Mouse (Mus musculus) spleen, adult 2 months (tissue): Measurements from ENCODE around the gene Xrcc5. TPM values are rescaled to one million over a fixed set of nuclear protein-coding genes. Genes with fewer than 3 reads are reported as not detected.

Source experiments
- DNase-seq, 2 experiments: peaks; one replicate each; pipeline versions ENCODE4 v3.0.0 to v3.0.0-alpha.2; 2012 to 2021; ENCODE audit warnings: low spot score in 2 of 2, low read depth in 1 of 2
- H3K27ac ChIP-seq: fragments of 200-500 bp; 2 replicates; pipeline ENCODE4 v1.5.1; 2012; ENCODE audit warnings: low read length, inconsistent platforms; ENCODE audit not compliant: insufficient read depth
- H3K27me3 ChIP-seq: fragments of 200-500 bp; 2 replicates; pipeline ENCODE4 v1.6.1; 2012; ENCODE audit warnings: mild to moderate bottlenecking, moderate library complexity, low read length, inconsistent platforms; ENCODE audit not compliant: control insufficient read depth, insufficient read depth
- H3K36me3 ChIP-seq: fragments of 200-500 bp; 2 replicates; pipeline ENCODE4 v1.6.1; 2012; ENCODE audit warnings: mild to moderate bottlenecking, low read length, inconsistent platforms; ENCODE audit not compliant: control insufficient read depth, insufficient read depth
- H3K4me1 ChIP-seq: fragments of 200-500 bp; 2 replicates; pipeline ENCODE4 v1.6.1; 2011; ENCODE audit warnings: inconsistent platforms; ENCODE audit not compliant: control insufficient read depth, insufficient read depth, insufficient read length
- H3K4me3 ChIP-seq: fragments of 200-500 bp; 2 replicates; pipeline ENCODE4 v1.5.1; 2011; ENCODE audit warnings: mild to moderate bottlenecking, inconsistent platforms; ENCODE audit not compliant: insufficient read depth, insufficient read length; ENCODE audit errors: extremely low read depth
- CTCF ChIP-seq: fragments of 200-500 bp; IDR thresholded peaks from 2 replicates; pipeline ENCODE4 v1.5.1; 2011; ENCODE audit warnings: mild to moderate bottlenecking, inconsistent platforms; ENCODE audit not compliant: insufficient read depth, insufficient read length, insufficient replicate concordance; ENCODE audit errors: extremely low read depth
- POLR2A ChIP-seq: fragments of 200-500 bp; IDR thresholded peaks from 2 replicates; pipeline ENCODE4 v1.6.1; 2011; ENCODE audit warnings: low read depth, low read length, inconsistent platforms
- WGBS: fragments of 180-500 bp; shearing (Covaris S2); methylation state at CpG from one replicate; pipeline ENCODE4 v1.1.7; 2018; 5-methylcytosine and 5-hydroxymethylcytosine counted together
- polyA plus RNA-seq: library from polyadenylated mRNA; depleted of rRNA; stranded (reverse); fragments of >200 nt; gene quantifications from 2 replicates; pipeline ENCODE4 v1.2.3, GENCODE M21; 2012

Gene Xrcc5
- polyA plus RNA-seq, 1 experiment, result 1.7 TPM

GRCm38 (mm10) chr1:72401331-72402069, 94.3 kb downstream of the Xrcc5 start:
- Histone ChIP-seq H3K27ac (no peak overlapping the region), H3K4me1 (no peaks in the 10 kb centered on the region), H3K36me3 (no peaks in the 10 kb centered on the region), H3K27me3 (no peaks in the 10 kb centered on the region), H3K4me3 (no peak overlapping the region)
- WGBS, result 71% methylated on average over 8 of the region's 8 CpGs
- TF ChIP-seq POLR2A (no peak), CTCF (no peak)
- DNase-seq, result no peak

GRCm38 (mm10) chr1:72406505-72407079, 99.4 kb downstream of the Xrcc5 start:
- TF ChIP-seq CTCF (no peak), POLR2A (no peak)

GRCm38 (mm10) chr1:72409936-72410335, 102.7 kb downstream of the Xrcc5 start:
- 80% methylated on average over 5 of the region's 5 CpGs for WGBS
- no peak for DNase-seq
- H3K4me1 ChIP-seq, result no peaks in the 10 kb centered on the region
- H3K27me3 ChIP-seq, result no peaks in the 10 kb centered on the region
- H3K4me3 ChIP-seq, result no peak overlapping the region
- H3K27ac ChIP-seq, result no peak overlapping the region
- TF ChIP-seq POLR2A (no peak), CTCF (no peak)
- no peaks in the 10 kb centered on the region for H3K36me3 ChIP-seq

More at GRCm38 (mm10) chr1:72406505-72407079, 99.4 kb downstream of the Xrcc5 start:
- no peak for DNase-seq
- H3K36me3 ChIP-seq, result no peaks in the 10 kb centered on the region
- H3K27me3 ChIP-seq, result no peaks in the 10 kb centered on the region
- H3K4me3 ChIP-seq, result no peak overlapping the region
- H3K4me1 ChIP-seq, result no peaks in the 10 kb centered on the region
- no peak overlapping the region for H3K27ac ChIP-seq
- 84% methylated on average over 14 of the region's 14 CpGs for WGBS

DNA sequence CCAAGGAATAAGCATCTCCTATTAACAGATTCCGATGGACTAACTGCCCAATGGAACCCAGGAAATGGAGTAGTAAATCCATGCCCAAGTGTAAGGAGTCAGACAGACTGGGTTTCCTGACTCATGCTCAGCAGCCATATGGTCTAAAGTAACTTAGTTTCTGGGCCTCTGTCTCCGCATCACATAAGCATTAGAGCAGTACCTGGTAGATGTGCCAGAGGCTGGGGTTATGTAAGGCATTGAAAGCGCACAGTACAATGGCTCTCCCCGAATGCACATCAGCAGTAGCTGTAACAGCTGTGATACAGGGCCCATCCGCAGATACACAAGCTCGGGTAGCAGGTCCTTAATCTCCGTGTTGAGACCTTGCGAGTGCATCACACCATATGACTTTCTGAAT, 103.9 kb downstream of the Xrcc5 start:
- H3K4me3 ChIP-seq, result no peak overlapping the region
- no peaks in the 10 kb centered on the region for H3K27me3 ChIP-seq
- H3K4me1 ChIP-seq, result no peaks in the 10 kb centered on the region
- no peak for DNase-seq
- no peak for TF ChIP-seq CTCF
- TF ChIP-seq POLR2A, result no peak
- H3K36me3 ChIP-seq, result no peaks in the 10 kb centered on the region
- H3K27ac ChIP-seq, result no peak overlapping the region
- 92% methylated on average over 8 of the region's 8 CpGs for WGBS

DNA sequence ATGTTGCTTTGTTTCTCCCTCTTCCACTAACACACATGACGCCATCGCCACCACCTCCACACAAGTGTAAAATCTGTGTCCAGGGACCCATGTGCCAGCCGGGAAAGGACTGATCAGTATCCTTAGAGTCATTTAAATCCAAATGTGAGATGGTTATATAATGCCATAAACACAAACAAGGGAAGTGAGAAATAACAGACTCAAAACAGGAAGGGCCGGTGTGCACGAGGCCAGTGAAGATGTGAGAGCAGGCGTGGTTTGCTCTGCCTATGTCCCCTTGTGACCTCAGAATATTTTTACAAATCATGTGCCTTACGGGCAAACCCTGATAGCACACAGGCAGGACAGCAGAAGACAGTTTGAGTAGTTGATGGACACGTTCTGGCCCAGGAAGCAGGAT, 106.0 kb downstream of the Xrcc5 start:
- WGBS, result 85% methylated on average over 8 of the region's 8 CpGs
- Histone ChIP-seq H3K27me3 (no peaks in the 10 kb centered on the region), H3K36me3 (no peaks in the 10 kb centered on the region), H3K4me1 (no peaks in the 10 kb centered on the region), H3K27ac (no peak overlapping the region), H3K4me3 (no peak overlapping the region)
- TF ChIP-seq CTCF (no peak), POLR2A (no peak)
- no peak for DNase-seq

DNA sequence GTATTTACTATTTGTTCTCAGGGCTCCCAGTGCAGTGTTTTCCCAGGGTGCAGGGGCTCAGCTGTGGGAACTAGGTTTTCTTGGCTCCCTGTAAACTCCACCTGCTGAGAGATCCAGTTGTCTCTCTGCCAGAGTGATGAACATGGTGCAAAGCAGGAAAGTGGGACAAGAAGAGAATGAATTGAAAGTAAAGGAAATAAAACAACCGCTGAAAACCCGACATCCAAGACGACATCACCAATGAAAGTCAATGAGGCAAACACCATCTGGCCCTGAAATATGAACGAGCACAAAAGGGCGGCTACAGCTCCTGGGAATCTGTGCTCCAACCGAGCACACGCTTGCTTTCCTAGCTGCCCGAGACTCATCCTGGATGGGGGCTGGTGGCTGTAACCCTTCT, 106.9 kb downstream of the Xrcc5 start:
- 90% methylated on average over 8 of the region's 8 CpGs for WGBS
- TF ChIP-seq POLR2A (no peak), CTCF (no peak)
- DNase-seq, result no peak
- H3K27ac ChIP-seq, result no peak overlapping the region
- no peak overlapping the region for H3K4me3 ChIP-seq
- no peaks in the 10 kb centered on the region for H3K4me1 ChIP-seq
- H3K36me3 ChIP-seq, result no peaks in the 10 kb centered on the region
- no peaks in the 10 kb centered on the region for H3K27me3 ChIP-seq
